Mouse (Mus musculus) ZHBTc4 (cell line): Measurements from ENCODE around the gene Zfp148.

Experiments used
- DNase-seq: peaks from one replicate; pipeline ENCODE4 v3.0.0-alpha.2; 2011; ENCODE audit warnings: low read depth, low spot score

Gene Zfp148

GRCm38 (mm10) chr16:33529502-33530454, 149.1 kb downstream of the Zfp148 start:
- peak; percentile 47 for DNase-seq

DNA sequence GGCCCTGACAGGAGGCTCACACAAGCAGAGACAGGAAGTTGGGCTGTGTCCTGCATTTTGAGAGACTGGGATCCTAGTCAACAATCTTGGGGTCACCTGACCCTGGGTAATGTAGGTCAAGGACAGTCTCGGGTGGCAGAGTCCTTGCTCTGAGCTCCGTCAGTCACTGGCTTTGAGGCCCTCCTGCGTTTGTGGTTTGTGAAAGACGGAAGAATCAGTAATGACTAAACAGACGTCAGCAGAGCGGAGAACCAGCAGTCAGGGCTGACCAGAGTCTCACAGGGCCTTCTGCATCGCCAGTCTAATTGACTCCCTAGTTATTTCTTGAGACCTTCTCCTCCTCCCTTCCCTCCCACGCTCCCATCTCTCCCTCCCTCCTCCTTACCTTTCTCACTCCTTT, 150.5 kb downstream of the Zfp148 start:
- no peak for DNase-seq

- DNase-seq: no peak
These were observed 155.8 kb downstream of the Zfp148 start for GRCm38 (mm10) chr16:33536456-33536855.

DNA sequence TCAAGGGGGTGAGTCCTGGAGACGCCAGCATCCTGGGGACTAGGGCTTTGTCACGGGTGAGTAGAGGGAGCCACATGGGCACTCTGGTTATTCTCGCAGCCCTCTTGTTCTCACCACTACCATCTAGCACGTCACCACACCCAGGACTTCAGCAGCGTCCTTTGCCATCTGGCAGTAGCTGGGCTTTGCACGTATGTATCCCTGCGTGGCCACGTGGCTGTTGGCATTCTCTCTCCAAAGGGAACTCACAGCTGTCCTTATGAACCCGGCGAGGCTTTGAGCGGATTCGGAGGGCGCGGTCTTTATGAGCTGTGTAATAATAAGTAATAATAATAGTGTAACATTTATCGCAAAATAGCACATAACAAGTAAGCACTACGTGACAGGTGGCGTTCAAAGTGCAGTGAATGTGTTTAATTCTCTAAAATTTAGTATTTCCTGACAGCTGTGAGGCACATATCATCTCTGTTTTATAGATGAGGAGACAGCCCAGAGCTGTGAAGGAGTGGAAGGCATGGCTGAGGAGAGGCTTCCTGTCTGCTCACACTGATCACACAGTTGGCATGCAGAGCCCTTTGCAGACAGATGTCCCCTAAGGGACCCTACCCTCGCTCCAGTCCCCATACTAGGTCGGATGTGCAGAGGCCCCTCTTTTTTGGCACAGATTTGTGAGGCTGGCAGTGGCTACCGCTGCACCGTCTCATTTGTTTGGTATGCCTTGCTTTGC, 157.0 kb downstream of the Zfp148 start:
- DNase-seq: no peak

DNA sequence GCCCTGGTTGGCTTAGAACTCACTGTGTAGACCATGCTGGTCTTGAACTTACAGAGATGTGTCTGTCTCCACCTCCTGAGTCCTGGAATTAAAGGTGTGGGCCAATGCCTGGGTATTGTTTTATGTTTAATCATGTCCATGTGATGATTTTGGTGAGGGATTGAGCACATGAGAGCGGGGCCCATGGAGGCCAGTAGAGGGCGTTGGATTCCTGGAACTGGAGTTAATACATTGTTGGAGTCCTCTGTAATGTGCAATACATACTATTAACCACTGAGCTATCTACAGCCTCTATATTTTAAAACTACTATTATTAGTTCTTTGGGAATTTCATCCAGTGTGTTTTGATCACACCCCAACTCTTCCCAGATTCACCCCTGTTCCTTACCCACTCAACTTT, 163.7 kb downstream of the Zfp148 start:
- DNase-seq: peak; percentile 52

DNA sequence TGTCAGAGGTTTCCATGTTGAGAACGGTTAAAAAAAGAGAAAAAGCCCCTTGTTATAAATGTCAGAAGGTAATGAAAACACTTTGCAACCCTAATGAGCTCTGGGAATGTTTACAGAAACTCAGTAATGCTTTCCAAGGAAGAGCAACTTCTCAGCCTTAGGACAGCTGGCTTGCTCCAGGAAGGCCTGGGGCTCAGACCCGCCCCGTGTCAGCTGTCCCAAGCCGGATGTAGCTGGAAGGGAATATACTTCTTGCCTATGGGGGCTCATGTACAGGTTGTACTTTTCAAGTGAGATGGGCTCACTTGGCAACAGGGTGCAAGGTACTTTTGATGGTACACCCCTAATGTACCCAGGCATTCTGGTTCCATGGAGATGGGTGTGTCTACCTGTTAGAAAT, 164.9 kb downstream of the Zfp148 start:
- DNase-seq: no peak

DNA sequence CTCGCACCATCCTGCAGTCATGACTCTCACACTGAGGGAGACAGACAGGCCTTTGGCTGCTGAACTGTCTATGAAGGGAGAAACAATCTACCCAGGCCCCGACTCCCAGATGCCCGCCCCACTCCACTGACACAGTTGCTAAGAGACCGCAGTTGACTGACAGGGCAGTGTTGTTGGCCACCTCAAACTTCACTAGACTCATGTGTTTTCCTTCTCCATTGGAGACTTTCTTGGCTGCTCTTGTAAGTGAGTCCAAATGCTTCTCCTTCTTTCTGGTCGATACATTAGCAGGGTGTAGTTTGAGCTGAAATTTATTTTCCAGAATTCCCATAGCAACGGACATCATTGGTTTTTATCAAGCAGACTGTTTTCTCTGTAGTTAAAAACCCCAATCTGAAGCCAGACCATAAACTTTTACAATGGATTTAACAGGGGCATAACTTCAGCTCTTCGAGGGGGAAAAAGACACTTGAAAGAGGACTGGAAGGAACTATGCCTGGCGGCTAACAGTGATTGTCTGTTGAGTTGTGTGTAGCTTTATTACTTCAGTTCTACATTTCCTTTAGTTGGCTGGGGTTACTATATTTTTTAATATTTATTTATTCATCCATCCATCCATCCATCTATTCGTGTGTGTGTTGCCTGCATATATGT, 173.2 kb downstream of the Zfp148 start:
- no peak for DNase-seq
